14 mouse cellular contexts compared by ENCODE assay signal in the genomic region with DNA sequence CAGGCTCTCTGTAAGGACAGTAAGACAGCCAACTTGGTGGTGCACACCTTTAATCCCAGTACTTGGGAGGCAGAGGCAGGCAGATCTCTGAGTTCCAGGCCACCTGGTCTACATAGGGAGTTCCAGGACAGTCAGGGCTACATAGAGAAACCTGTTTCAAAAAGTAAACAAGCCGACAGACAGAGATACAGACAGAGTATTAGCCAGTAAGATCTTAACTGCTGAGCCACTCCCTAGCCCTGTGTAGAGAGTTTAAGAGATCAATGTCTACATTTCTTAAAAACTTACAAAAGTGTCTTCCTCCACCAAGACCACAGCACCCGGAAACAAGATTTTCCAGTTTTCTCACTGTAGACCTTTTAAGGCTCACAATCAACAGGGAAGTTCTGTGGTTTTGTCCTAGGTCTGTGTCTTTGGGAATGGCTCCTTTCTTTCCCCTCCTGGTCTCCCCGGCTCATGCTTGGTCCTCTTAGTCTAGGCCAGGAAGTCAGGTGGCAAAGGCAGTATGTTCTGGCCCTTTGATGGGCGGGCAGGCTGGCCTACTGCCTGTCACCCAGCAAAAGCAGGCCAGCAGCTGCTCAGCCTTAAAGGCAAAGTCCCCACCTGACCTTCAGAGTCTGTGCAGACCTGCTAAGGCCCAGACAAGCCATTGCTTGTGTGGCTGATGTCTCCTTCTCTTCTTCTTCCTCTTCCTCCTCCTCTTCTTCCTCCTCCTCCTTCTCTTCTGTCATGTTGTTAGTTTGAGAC. TPM values are rescaled to one million over a fixed set of nuclear protein-coding genes. Genes with fewer than 3 reads are reported as not detected.
A peak's percentile ranks its signal among the peaks of the same experiment; 100 is the strongest.
DNase-seq lines count a peak whose midpoint lies in the region; ATAC-seq and TF ChIP-seq lines count a peak whose summit lies in the region.
"Had no signal": no experiment of that assay in that cellular context is flagged by ENCODE, and none has a peak within 500 bp of the region (broad histone marks: within the 10 kb centered on the region; RNA-seq: fewer than 3 reads in every experiment).

No protein-coding gene starts in this region.

- no peaks in the 10 kb centered on the region for H3K4me1 ChIP-seq in heart, adult 2 months (ENCODE audit: control insufficient read depth, insufficient read depth, low read length)
- H3K4me1 ChIP-seq in heart, embryonic 12.5 days (replicated peaks) = no peaks in the 10 kb centered on the region
- peaks cover 6% of the 10 kb centered on the region; the same call in 1 of the 2 replicates for H3K4me1 ChIP-seq in intestine, embryonic 15.5 days (replicated peaks)
- no peaks in the 10 kb centered on the region for H3K4me1 ChIP-seq in stomach, embryonic 14.5 days (ENCODE audit: control insufficient read depth, insufficient read depth, low read length)
- H3K4me1 ChIP-seq: heart, embryonic 13.5 days had no signal

- H3K9me3 ChIP-seq in heart, embryonic 12.5 days (replicated peaks) = peaks cover 7% of the 10 kb centered on the region
- H3K9me3 ChIP-seq in intestine, embryonic 15.5 days = no peaks in the 10 kb centered on the region
- H3K9me3 ChIP-seq in stomach, embryonic 14.5 days (ENCODE audit: control insufficient read depth, low read depth, low read length) = no peaks in the 10 kb centered on the region

- DNase-seq in heart, adult 2 months = peak; percentile 43 to 62
- peak; percentile 20 for DNase-seq in gastrocnemius, postnatal 10 days
- DNase-seq in right cerebral cortex, postnatal 25 days = no peak
- DNase-seq in yolk sac, embryonic 10.5 days (ENCODE audit: low spot score) = no peak
- DNase-seq: adrenal gland, postnatal 25 days; cerebellum, adult 2 months; liver, postnatal 0 days; thymus, postnatal 36 days had no signal

- H3K4me3 ChIP-seq in heart, adult 2 months = no peak overlapping the region
- no peak overlapping the region for H3K4me3 ChIP-seq in heart, embryonic 12.5 days
- no peak overlapping the region for H3K4me3 ChIP-seq in intestine, embryonic 15.5 days (replicated peaks)
- H3K4me3 ChIP-seq in stomach, embryonic 14.5 days (ENCODE audit: low read depth, low read length) = no peak overlapping the region
- H3K4me3 ChIP-seq: heart, embryonic 13.5 days had no signal

- H3K27me3 ChIP-seq in heart, adult 2 months (ENCODE audit: control insufficient read depth, insufficient read depth, low read length) = no peaks in the 10 kb centered on the region
- H3K27me3 ChIP-seq in heart, embryonic 12.5 days (replicated peaks) = no peaks in the 10 kb centered on the region
- no peaks in the 10 kb centered on the region for H3K27me3 ChIP-seq in intestine, embryonic 15.5 days (replicated peaks)
- H3K27me3 ChIP-seq in stomach, embryonic 14.5 days (ENCODE audit: control insufficient read depth, insufficient read depth, low read length) = no peaks in the 10 kb centered on the region
- H3K27me3 ChIP-seq: heart, embryonic 13.5 days had no signal

- TF ChIP-seq CTCF in heart, adult 2 months (IDR thresholded peaks at IDR 0.05) = no peak

- WGBS in heart, adult 2 months = 55% methylated on average over 4 of the region's 4 CpGs
- 76% methylated on average over 4 of the region's 4 CpGs for WGBS in heart, embryonic 12.5 days
- 61% methylated on average over 4 of the region's 4 CpGs for WGBS in intestine, embryonic 15.5 days
- WGBS in stomach, embryonic 14.5 days = 60% methylated on average over 4 of the region's 4 CpGs

- no peak overlapping the region; the same call in 1 of the 2 replicates for H3K27ac ChIP-seq in heart, adult 2 months
- no peak overlapping the region for H3K27ac ChIP-seq in heart, embryonic 12.5 days (ENCODE audit: poor library complexity, severe bottlenecking)
- H3K27ac ChIP-seq in intestine, embryonic 15.5 days = peak overlapping the region; percentile 62
- peak overlapping the region; percentile 29; the same call in 1 of the 2 replicates for H3K27ac ChIP-seq in stomach, embryonic 14.5 days (ENCODE audit: low read length)
- H3K27ac ChIP-seq: heart, embryonic 13.5 days; hindbrain, postnatal 0 days had no signal

- TF ChIP-seq EP300 in heart, adult 2 months (IDR thresholded peaks at IDR 0.05; ENCODE audit: insufficient read depth, low read depth, low read length) = no peak

- H3K36me3 ChIP-seq in heart, adult 2 months (ENCODE audit: control insufficient read depth, insufficient read depth, low read length) = no peaks in the 10 kb centered on the region
- no peaks in the 10 kb centered on the region for H3K36me3 ChIP-seq in heart, embryonic 12.5 days
- H3K36me3 ChIP-seq in intestine, embryonic 15.5 days = no peaks in the 10 kb centered on the region
- H3K36me3 ChIP-seq in stomach, embryonic 14.5 days (ENCODE audit: control insufficient read depth, insufficient read depth, low read length) = no peaks in the 10 kb centered on the region
- H3K36me3 ChIP-seq: heart, embryonic 13.5 days had no signal

- ATAC-seq in heart, embryonic 12.5 days (ENCODE audit: insufficient number of reproducible peaks, low FRiP score) = no peak
- ATAC-seq in intestine, embryonic 15.5 days = peak; percentile 78
- ATAC-seq in stomach, embryonic 14.5 days (ENCODE audit: insufficient number of reproducible peaks, insufficient read depth, low FRiP score, low read depth) = no peak
- ATAC-seq: CD4-positive, CD25-positive, alpha-beta regulatory T cell, adult 4 months; hindbrain, postnatal 0 days; liver, postnatal 0 days had no signal

- TF ChIP-seq POLR2A in heart, adult 2 months (IDR thresholded peaks at IDR 0.05; ENCODE audit: insufficient read depth, low read depth, low read length) = peak; percentile 35; the same call in 1 of the 2 replicates

- no peak overlapping the region for H3K4me2 ChIP-seq in heart, embryonic 12.5 days
- no peak overlapping the region for H3K4me2 ChIP-seq in intestine, embryonic 15.5 days (replicated peaks)
- H3K4me2 ChIP-seq in stomach, embryonic 14.5 days (replicated peaks; ENCODE audit: low read depth, low read length) = no peak overlapping the region
- H3K4me2 ChIP-seq: heart, embryonic 13.5 days had no signal

- no peak overlapping the region for H3K9ac ChIP-seq in heart, adult 2 months (ENCODE audit: low read depth, low read length)
- H3K9ac ChIP-seq in heart, embryonic 12.5 days = no peak overlapping the region
- no peak overlapping the region for H3K9ac ChIP-seq in intestine, embryonic 15.5 days
- no peak overlapping the region for H3K9ac ChIP-seq in stomach, embryonic 14.5 days (replicated peaks; ENCODE audit: low read depth, low read length)
- H3K9ac ChIP-seq: heart, embryonic 13.5 days; liver, postnatal 0 days had no signal

- no peaks in the 10 kb centered on the region for H3K79me2 ChIP-seq in heart, adult 2 months (replicated peaks; ENCODE audit: control insufficient read depth, insufficient read depth, low read length)

- intact Hi-C loops in heart, adult 2 months (cut with DNase I) = no loop called here

RNA-seq across cellular contexts. Expression of gene Osbpl10, which starts 18.2 kb away (rescaled TPM):
- 1 to 10 TPM; 2.0 to 3.4 TPM for total RNA-seq in heart, adult 2 months (2021)
- polyA plus RNA-seq in heart, adult 2 months (2012; rRNA removed) = 0.88 and 1.4 TPM in 2 replicates
- 2.6 TPM in 2 replicates for polyA plus RNA-seq in heart, embryonic 12.5 days (2016; fragmentation: Nextera tagmentation; extraction: Ambion mirVana)
- total RNA-seq in gastrocnemius, postnatal 10 days (2021) = 1 to 10 TPM; 8.7 to 9.6 TPM
- polyA plus RNA-seq in intestine, embryonic 15.5 days (2015; fragmentation: Nextera tagmentation; extraction: Ambion mirVana) = 2.5 and 2.9 TPM in 2 replicates
- polyA plus RNA-seq in stomach, embryonic 14.5 days (2014; fragmentation: Nextera tagmentation; extraction: Ambion mirVana) = 1.6 and 2.1 TPM in 2 replicates
- polyA plus RNA-seq: CD4-positive, CD25-positive, alpha-beta regulatory T cell, adult 4 months had no signal

RNA-seq across cellular contexts. Expression of gene Rps27rt, which starts 22.3 kb away (rescaled TPM):
- 10 to 100 TPM; 14.3 to 32.5 TPM for total RNA-seq in heart, adult 2 months (2021)
- polyA plus RNA-seq in heart, adult 2 months (2012; rRNA removed) = 23.0 and 46.7 TPM in 2 replicates
- 259 and 289 TPM in 2 replicates for polyA plus RNA-seq in heart, embryonic 12.5 days (2016; fragmentation: Nextera tagmentation; extraction: Ambion mirVana)
- 10 to 100 TPM; 28.1 to 40.6 TPM for total RNA-seq in gastrocnemius, postnatal 10 days (2021)
- polyA plus RNA-seq in intestine, embryonic 15.5 days (2015; fragmentation: Nextera tagmentation; extraction: Ambion mirVana) = 387 and 549 TPM in 2 replicates
- 537 and 625 TPM in 2 replicates for polyA plus RNA-seq in stomach, embryonic 14.5 days (2014; fragmentation: Nextera tagmentation; extraction: Ambion mirVana)

RNA-seq across cellular contexts. Expression of gene Gpd1l, which starts 26.4 kb away (rescaled TPM):
- total RNA-seq in heart, adult 2 months (2021) = 10 to 100 TPM; 36.9 to 42.0 TPM
- 33.3 and 59.3 TPM in 2 replicates for polyA plus RNA-seq in heart, adult 2 months (2012; rRNA removed)
- polyA plus RNA-seq in heart, embryonic 12.5 days (2016; fragmentation: Nextera tagmentation; extraction: Ambion mirVana) = 15.5 and 19.3 TPM in 2 replicates
- 10 to 100 TPM; 21.9 to 22.2 TPM for total RNA-seq in gastrocnemius, postnatal 10 days (2021)
- 20.3 and 21.8 TPM in 2 replicates for polyA plus RNA-seq in intestine, embryonic 15.5 days (2015; fragmentation: Nextera tagmentation; extraction: Ambion mirVana)
- polyA plus RNA-seq in stomach, embryonic 14.5 days (2014; fragmentation: Nextera tagmentation; extraction: Ambion mirVana) = 11.7 TPM in 2 replicates

Comparison
In these comparisons a context has a peak if more than half of its experiments do, and no peak if none do; other contexts are left out.
1. DNase-seq: peak in heart, adult 2 months (2 of 2) and gastrocnemius, postnatal 10 days (single experiment); none in right cerebral cortex, postnatal 25 days (single experiment) and yolk sac, embryonic 10.5 days (single experiment).
2. H3K27ac ChIP-seq: peak in intestine, embryonic 15.5 days (single experiment) and stomach, embryonic 14.5 days (single experiment); none in heart, adult 2 months (single experiment) and heart, embryonic 12.5 days (single experiment).